Mouse (Mus musculus) heart, adult 2 months (tissue): ENCODE data around the gene Anks1.

Source experiments
- CTCF ChIP-seq: fragments of 200-600 bp; IDR thresholded peaks from 2 replicates; pipeline ENCODE4 v1.8.1; 2022; ENCODE audit warnings: antibody characterized with exemption, mild to moderate bottlenecking, moderate library complexity
- EP300 ChIP-seq: fragments of 200-500 bp; IDR thresholded peaks from 2 replicates; pipeline ENCODE4 v1.6.1; 2011; ENCODE audit warnings: low read depth, low read length, control low read depth; ENCODE audit not compliant: insufficient read depth
- POLR2A ChIP-seq: fragments of 200-500 bp; IDR thresholded peaks from 2 replicates; pipeline ENCODE4 v1.6.1; 2011; ENCODE audit warnings: mild to moderate bottlenecking, low read depth, low read length, control low read depth; ENCODE audit not compliant: insufficient read depth

DNA sequence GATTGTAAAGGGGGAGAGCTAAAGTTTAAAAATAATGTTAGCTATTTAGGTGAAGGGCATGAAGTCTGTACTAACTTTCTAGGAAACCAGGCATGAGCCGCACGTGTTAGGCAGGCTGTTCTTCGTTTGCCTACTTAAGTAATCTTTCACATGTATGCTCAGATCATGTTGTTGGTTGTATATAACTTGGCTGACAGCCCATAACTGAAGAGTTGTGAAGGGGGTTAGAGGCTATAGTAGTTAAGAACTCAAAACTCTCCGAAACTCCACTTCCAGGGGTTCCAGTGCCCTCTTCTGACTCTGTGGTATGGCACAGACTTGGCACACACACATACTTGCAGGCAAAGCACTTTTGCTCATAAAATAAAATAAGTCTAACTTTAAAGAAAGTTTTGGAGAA, 42.4 kb upstream of the Anks1 start:
- no peak for TF ChIP-seq CTCF
- no peak for TF ChIP-seq POLR2A
- TF ChIP-seq EP300, result no peak
